Mouse (Mus musculus) right cerebral cortex, postnatal 36 days (tissue): ENCODE results near the gene Ctrb1.
A peak's percentile ranks its signal among the peaks of the same experiment; 100 is the strongest.
"Not testable (repeated sequence)": the region's sequence is repeated elsewhere in the genome, so short reads cannot be mapped to it uniquely, and the experiment has no call there.

Source experiments
- DNase-seq, 2 experiments: peaks; one replicate each; pipeline ENCODE4 v3.0.0; 2022; ENCODE audit warnings: low spot score in 2 of 2, mixed read lengths in 1 of 2

Gene Ctrb1

GRCm38 (mm10) chr8:111680423-111681028 lies 10.3 kb downstream of the Ctrb1 start:
- no peak for DNase-seq

DNA sequence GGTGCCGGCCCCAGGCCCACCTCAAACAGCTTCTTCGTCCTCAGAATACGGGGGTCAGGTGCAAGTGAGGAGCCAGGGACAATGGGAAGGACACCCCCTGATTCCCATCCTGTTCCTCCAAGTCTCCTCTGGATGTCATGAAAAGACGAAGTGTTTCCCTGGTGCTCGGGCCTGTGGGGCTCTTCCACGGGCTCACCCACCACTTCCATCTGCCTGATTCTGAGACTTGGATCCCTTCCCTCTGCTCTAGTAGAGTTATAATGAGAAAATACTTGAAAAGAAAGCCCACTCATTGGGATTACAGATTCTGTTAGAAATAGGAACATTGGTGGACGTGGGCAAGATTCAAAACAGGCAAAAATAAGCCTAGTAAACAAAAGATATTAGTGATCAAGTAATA lies 12.0 kb downstream of the Ctrb1 start:
- DNase-seq: peak; percentile 36 to 51

DNA sequence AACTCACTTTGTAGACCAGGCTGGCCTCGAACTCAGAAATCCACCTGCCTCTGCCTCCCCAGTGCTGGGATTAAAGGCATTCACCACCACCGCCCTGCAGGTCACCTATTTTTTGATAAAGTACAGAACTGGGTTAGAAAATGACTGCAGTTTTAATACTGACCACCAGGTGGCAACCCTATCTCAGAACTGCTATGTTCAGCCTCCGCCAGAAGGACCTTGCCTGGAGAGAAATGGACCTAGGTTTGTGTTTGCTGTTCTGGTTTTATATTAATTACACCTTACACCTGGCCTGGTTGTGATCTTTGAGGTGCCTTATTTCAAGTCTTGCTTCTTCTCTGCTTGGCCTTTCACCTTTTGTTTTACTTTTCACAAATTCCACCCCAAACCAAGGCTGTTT lies 12.7 kb downstream of the Ctrb1 start:
- peak; percentile 19 to 47 for DNase-seq

- no peak for DNase-seq
These were observed 14.6 kb downstream of the Ctrb1 start for GRCm38 (mm10) chr8:111676237-111676636.

DNA sequence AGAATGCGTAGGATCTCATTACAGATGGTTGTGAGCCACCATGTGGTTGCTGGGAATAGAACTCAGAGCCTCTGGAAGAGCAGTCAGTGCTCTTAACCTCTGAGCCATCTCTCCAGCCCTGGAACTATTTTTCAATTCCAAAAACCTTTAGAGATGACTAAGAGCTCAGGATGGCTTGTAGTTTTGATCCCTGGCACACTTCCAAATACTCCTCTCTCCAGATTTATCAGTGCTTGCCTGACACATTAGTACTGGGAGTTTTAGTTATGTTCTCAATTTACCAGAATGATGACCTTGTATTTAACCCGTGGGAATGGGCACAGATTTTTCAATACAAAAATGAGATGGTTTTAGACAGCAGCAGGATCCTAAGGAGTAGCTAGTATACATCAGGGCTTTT lies 24.1 kb downstream of the Ctrb1 start:
- DNase-seq: no peak

- DNase-seq: peak; percentile 66 to 71
These were observed 28.3 kb downstream of the Ctrb1 start for GRCm38 (mm10) chr8:111662473-111662872.

GRCm38 (mm10) chr8:111658819-111659423 lies 31.9 kb downstream of the Ctrb1 start:
- DNase-seq: no peak

DNA sequence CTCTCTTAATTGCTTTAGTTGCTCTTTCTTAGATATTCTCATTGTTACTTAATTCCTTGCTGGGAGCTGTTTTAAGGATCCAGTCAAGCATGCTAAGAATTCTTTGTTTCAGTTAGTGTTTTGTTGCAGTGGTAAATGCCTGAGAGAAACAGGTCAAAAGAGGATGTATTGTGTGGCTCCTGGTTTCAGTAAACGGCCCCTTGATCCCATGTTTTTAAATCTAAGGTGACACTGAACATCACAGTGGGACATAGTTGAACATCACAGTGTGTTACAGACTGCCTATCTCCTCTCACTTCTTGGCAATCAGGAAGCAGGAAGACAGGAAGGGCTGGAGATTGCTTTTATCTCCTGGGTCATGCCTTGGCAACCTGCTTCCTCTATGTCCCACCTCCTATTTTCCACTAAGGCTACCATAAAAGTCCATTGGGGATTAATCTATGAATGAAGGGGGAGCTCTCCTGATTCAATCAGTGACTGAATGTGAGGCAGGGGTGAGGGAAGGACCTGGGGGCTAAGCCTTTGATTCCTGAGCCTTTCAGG lies 33.4 kb downstream of the Ctrb1 start:
- DNase-seq: no peak

DNA sequence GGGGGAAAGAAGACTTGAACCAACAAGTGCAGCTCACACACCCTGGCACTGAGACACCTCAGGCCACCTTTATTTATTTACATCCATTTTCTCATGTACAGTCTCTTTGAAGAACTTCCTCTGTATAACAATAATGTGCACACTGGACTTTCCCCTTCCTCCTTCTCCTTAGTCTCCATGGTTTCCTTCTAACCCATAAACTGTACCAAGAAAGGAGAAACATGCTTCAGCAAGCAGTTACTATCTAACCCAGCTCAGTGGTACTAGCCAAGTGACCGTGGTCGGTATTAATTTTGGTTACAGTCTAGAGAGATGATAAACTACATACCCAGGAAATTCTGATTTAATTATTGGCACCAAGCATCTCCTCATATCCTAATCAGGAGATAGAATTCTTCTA lies 37.3 kb downstream of the Ctrb1 start:
- no peak for DNase-seq

DNA sequence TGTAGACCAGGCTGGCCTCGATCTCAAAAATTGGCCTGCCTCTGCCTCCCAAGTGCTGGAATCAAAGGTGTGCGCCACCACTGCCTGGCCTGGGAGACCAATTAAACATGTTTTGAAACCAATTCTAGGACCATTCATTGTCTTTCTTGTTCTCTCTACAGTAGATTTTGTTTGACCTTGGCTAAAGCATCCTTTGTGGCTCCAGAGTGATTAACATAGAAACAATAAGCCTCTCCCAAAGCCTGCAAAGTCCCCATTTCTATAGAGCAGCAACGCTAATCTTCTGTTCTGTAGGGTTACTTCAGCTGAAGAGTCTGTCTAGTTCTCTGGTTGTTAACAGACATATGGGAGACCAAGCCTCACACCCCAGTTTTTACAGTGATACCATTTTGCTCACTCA lies 40.2 kb downstream of the Ctrb1 start:
- no peak for DNase-seq

DNA sequence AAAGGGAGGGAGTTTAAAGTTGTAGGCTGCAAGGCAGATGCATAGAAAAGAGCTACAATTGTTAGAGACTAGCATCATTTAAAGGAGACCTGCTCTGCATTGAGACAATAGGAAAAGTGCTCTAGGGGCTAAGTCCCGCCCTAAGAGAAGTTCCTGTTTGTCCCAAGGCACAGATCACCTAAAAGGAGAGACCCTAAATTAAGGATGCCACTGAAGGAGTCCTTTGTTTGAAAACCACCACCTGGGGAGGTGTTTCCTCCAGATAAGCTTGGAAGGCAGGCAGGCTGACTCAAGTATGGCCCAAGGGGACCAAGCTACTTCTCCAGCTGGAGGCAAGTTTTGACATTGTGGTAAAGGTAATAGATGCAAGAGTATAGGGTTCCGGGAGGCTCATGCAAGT lies 42.0 kb downstream of the Ctrb1 start:
- no peak for DNase-seq

GRCm38 (mm10) chr8:111645715-111646114 lies 45.1 kb downstream of the Ctrb1 start:
- DNase-seq: no peak

- DNase-seq: not testable (repeated sequence)
These were observed 46.3 kb downstream of the Ctrb1 start for GRCm38 (mm10) chr8:111644286-111645051.

GRCm38 (mm10) chr8:111643264-111644141 lies 47.3 kb downstream of the Ctrb1 start, which contains the start of gene Zfp1:
TSS of gene Zfp1 (plus strand) at chr8:111643401.
- DNase-seq: peak; percentile 90 to 93

DNA sequence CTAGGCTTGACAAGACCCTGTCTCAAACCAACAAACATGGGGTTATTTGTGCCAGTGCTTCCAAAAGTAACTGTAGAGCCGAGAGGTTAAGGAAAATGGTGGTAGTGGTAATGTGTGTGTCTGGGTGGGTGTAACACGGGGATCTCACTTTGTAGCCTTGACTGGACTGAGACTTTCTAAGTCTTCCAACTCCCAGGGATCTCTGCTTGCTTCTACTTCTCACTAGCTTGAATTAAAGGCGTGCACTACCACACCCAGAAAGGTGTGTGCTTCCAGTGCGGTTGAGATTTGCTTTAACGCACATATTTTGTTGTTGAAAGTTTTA lies 47.9 kb downstream of the Ctrb1 start:
- DNase-seq: no peak

DNA sequence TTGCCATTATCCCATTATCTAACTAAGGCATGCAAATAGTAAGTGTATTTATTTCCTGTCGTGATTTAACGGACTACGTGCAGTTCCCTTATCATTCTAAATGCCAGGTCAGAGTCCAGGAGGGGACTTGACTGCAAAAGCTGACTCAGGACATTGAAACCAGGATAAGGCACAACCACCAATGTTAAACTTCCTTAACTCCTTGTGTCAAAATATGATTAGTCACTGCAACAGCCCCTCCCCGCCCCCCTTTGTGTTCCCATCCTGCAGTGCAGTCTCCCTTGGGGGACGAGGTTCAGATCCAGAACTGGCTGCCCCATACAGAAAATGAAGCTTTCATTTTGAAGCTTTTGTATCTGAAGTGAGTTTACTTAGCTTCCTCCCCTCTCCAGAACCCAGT lies 48.3 kb downstream of the Ctrb1 start:
- no peak for DNase-seq

DNA sequence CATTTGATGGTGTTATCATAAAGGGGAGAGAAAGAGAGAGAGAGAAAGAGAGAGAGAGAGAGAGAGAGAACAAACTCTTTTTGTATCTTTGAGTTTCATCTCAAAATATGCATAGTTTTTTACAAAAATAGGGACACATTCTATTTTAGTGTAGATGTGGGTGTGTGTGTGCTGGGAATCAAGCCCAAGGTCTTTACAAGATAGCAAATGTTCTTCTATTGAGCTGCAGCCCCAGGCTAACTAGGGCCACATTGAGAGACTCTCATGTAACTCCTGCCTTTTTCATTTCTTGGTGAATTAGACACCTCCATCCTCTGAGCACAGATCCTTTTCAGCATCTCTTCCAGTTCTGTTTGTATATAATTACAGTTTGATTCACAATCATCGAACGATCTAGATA lies 49.7 kb downstream of the Ctrb1 start:
- no peak for DNase-seq

DNA sequence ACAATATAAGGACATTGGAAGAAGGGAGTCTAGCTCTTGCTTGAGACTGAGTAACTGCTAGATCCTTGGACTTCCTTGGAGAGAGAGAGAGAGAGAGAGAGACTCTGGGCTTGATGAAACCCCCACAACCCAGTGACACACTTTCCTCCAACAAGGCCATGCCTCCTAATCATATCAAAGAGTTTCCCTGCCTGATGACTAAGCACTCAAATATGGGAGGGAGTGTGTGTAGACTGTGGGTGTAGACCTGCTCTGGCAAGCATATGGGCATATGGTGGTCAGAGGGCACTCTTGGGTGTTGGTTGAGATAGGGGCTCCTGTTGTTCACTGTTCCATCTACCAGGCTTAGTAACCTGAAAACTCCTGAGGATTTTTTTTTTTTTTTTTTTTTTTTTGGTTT lies 52.7 kb downstream of the Ctrb1 start:
- no peak for DNase-seq
